Mouse (Mus musculus): Measurements from ENCODE around the gene Svs6. TPM values are rescaled to one million over a fixed set of nuclear protein-coding genes. Genes with fewer than 3 reads are reported as not detected.

The Svs6 gene
- not detected for polyA plus RNA-seq (2017; shearing (Covaris generic))

DNA sequence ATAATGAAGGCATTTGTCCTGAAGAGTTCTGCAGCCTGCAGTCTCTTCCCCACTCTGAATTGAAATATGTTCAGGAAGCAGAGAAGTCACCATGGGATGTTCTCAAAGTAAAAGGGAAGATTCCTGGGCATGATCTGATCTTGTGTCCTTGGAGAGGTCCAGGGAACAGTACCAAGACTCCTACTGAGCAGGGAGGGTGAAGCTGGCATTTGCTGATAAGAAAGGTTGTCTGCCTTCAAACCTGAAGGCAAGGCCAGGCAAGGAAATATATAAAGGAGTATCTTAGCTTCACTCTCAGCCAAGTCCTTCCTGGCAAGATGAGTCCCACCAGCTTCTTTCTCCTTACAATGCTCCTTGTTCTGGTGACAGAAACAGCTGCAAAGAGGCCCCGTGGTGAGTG lies at the start of gene Svs6:
TSS of gene Svs6 (plus strand) at position 301 of the 400 bp plus-strand sequence.

DNA sequence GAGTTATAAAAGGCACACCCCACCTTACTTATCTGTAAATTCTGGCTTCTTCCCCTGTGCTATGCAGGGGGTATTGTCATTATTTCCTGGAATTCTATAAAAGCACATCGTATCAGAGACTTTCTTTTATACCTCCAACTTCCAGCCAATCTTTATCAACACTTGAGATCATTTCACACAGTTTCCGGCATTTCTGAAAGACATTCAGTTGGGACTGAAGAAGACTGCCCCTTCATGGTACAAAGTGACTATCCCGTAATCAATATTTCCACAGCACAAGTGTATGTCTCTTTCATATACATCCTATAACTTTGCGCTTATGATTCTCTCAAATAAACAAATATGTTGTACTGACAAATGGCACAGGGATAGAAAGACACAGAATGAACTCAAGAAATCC lies 38.2 kb upstream of the Svs6 start, which contains the start of gene Svs4:
TSS of gene Svs4 (minus strand) at position 101 of the 400 bp plus-strand sequence.

DNA sequence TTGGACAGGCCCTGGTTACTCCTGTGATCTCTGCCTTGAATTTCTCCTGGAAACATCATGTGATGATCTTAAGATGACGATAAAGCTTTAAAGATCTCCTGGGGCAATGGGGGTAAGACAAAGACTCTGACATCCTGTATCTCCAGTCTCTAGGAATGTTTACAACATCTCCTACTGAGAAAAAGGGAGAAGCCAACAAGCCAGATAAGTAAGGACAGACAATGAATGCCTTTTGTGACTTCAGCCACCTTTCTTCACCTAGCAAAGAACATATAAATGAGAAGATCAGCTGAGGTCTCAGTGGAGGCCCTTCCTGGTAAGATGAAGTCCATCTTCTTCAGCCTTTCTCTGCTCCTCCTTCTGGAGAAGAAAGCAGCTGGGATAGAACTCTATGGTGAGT lies 27.6 kb upstream of the Svs6 start, which contains the start of gene Svs3a:
TSS of gene Svs3a (plus strand) at position 301 of the 400 bp plus-strand sequence.

DNA sequence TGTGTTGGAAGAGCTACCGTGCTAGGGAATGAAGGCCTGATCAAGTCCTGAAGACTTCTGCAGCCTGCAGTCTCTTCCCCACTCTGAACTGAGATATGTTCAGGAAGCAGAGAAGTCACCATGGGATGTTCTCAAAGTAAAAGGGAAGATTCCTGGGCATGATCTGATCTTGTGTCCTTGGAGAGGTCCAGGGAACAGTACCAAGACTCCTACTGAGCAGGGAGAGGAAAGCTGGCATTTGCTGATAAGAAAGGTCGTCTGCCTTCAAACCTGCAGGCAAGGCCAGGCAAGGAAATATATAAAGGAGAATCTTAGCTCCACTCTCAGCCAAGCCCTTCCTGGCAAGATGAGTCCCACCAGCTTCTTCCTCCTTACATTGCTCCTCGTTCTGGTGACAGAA lies 15.9 kb downstream of the Svs6 start, which contains the start of gene Svs5:
TSS of gene Svs5 (plus strand) at position 301 of the 400 bp plus-strand sequence.

Other genes starting within 250 kb of the Svs6 start
- 100 to 1,000 TPM; 188 to 243 TPM for gene Stk4, start 246.4 kb upstream of the Svs6 start, polyA plus RNA-seq (2017; shearing (Covaris generic))
- gene Tomm34, start 245.6 kb upstream of the Svs6 start, polyA plus RNA-seq (2017; shearing (Covaris generic)), result 100 to 1,000 TPM; 137 to 154 TPM
- 1 to 10 TPM in 1 of 2 experiments, under 1 TPM in 1; 0.31 to 1.5 TPM for gene Kcns1, start 145.6 kb upstream of the Svs6 start, polyA plus RNA-seq (2017; shearing (Covaris generic))
- gene Wfdc5, start 134.0 kb upstream of the Svs6 start, polyA plus RNA-seq (2017; shearing (Covaris generic)), result 1 to 10 TPM in 1 of 2 experiments, not detected in 1; 1.8 TPM
- 100 to 1,000 TPM in 1 of 2 experiments, 1 to 10 TPM in 1; 1.4 to 102 TPM for gene Wfdc12, start 126.1 kb upstream of the Svs6 start, polyA plus RNA-seq (2017; shearing (Covaris generic))
- gene Wfdc15a, start 116.6 kb upstream of the Svs6 start, polyA plus RNA-seq (2017; shearing (Covaris generic)), result not detected
- not detected for gene Wfdc15b, start 95.1 kb upstream of the Svs6 start, polyA plus RNA-seq (2017; shearing (Covaris generic))
- gene Svs2, start 78.3 kb upstream of the Svs6 start, polyA plus RNA-seq (2017; shearing (Covaris generic)), result not detected
- gene Svs3b, start 60.1 kb upstream of the Svs6 start, polyA plus RNA-seq (2017; shearing (Covaris generic)), result 1 to 10 TPM in 1 of 2 experiments, not detected in 1; 1.1 TPM
- not detected for gene Svs4, start 38.3 kb upstream of the Svs6 start, polyA plus RNA-seq (2017; shearing (Covaris generic))
- gene Svs3a, start 27.5 kb upstream of the Svs6 start, polyA plus RNA-seq (2017; shearing (Covaris generic)), result not detected
- gene Svs5, start 16.0 kb downstream of the Svs6 start, polyA plus RNA-seq (2017; shearing (Covaris generic)), result under 1 TPM in 1 of 2 experiments, not detected in 1; 0.56 TPM
- gene Slpi, start 72.3 kb downstream of the Svs6 start, polyA plus RNA-seq (2017; shearing (Covaris generic)), result 10 to 100 TPM in 1 of 2 experiments, 1 to 10 TPM in 1; 1.5 to 18.8 TPM
- under 1 TPM in 1 of 2 experiments, not detected in 1; 0.66 TPM for gene Rbpjl, start 86.4 kb downstream of the Svs6 start, polyA plus RNA-seq (2017; shearing (Covaris generic))
- under 1 TPM; 0.11 to 0.73 TPM for gene Matn4, start 88.4 kb downstream of the Svs6 start, polyA plus RNA-seq (2017; shearing (Covaris generic))
- gene Sdc4, start 127.1 kb downstream of the Svs6 start, polyA plus RNA-seq (2017; shearing (Covaris generic)), result 10 to 100 TPM in 1 of 2 experiments, 1 to 10 TPM in 1; 2.2 to 24.3 TPM
- gene Sys1, start 140.2 kb downstream of the Svs6 start, polyA plus RNA-seq (2017; shearing (Covaris generic)), result 10 to 100 TPM; 81.2 to 96.0 TPM
- gene Gm20458, start 144.2 kb downstream of the Svs6 start, polyA plus RNA-seq (2017; shearing (Covaris generic)), result 10 to 100 TPM; 19.7 to 21.3 TPM
- under 1 TPM; 0.41 to 0.62 TPM for gene Trp53tg5, start 157.0 kb downstream of the Svs6 start, polyA plus RNA-seq (2017; shearing (Covaris generic))
- gene Dbndd2, start 169.4 kb downstream of the Svs6 start, polyA plus RNA-seq (2017; shearing (Covaris generic)), result 1 to 10 TPM; 6.3 to 6.8 TPM
- gene Pigt, start 180.8 kb downstream of the Svs6 start, polyA plus RNA-seq (2017; shearing (Covaris generic)), result 10 to 100 TPM; 27.1 to 28.8 TPM
- 1 to 10 TPM in 1 of 2 experiments, not detected in 1; 3.3 TPM for gene Wfdc2, start 245.7 kb downstream of the Svs6 start, polyA plus RNA-seq (2017; shearing (Covaris generic))